43 mouse cellular contexts compared by ENCODE assay signal in genomic region chr7:90210116-90210515, GRCm38 (mm10). TPM values are rescaled to one million over a fixed set of nuclear protein-coding genes. Genes with fewer than 3 reads are reported as not detected.
DNase-seq lines count a peak whose midpoint lies in the region; ATAC-seq lines count a peak whose summit lies in the region.
"Had no signal": no experiment of that assay in that cellular context is flagged by ENCODE, and none has a peak within 500 bp of the region (broad histone marks: within the 10 kb centered on the region; RNA-seq: fewer than 3 reads in every experiment).

No protein-coding gene starts in this region.

- peaks cover 30% of the 10 kb centered on the region for H3K36me3 ChIP-seq in limb, embryonic 12.5 days
- H3K36me3 ChIP-seq in limb, embryonic 10.5 days: peaks cover 41% of the 10 kb centered on the region
- H3K36me3 ChIP-seq in midbrain, embryonic 13.5 days: peaks cover 28% of the 10 kb centered on the region

- H3K9ac ChIP-seq in limb, embryonic 12.5 days (replicated peaks): no peak overlapping the region
- no peak overlapping the region for H3K9ac ChIP-seq in midbrain, embryonic 13.5 days (replicated peaks)
- H3K9ac ChIP-seq: forebrain, embryonic 13.5 days; heart, embryonic 12.5 days; hindbrain, embryonic 15.5 days; lung, embryonic 14.5 days had no signal

- WGBS in limb, embryonic 12.5 days: 72% methylated on average over 2 of the region's 2 CpGs
- 89% methylated on average over 2 of the region's 2 CpGs for WGBS in limb, embryonic 10.5 days
- 96% methylated on average over 2 of the region's 2 CpGs for WGBS in midbrain, embryonic 13.5 days

- H3K27me3 ChIP-seq in limb, embryonic 12.5 days: no peaks in the 10 kb centered on the region
- no peaks in the 10 kb centered on the region for H3K27me3 ChIP-seq in limb, embryonic 10.5 days (ENCODE audit: low read depth, poor library complexity, severe bottlenecking)
- H3K27me3 ChIP-seq in midbrain, embryonic 13.5 days: no peaks in the 10 kb centered on the region
- H3K27me3 ChIP-seq: forebrain, embryonic 13.5 days; heart, embryonic 12.5 days; hindbrain, embryonic 15.5 days; Patski had no signal

- DNase-seq in adrenal gland, adult 2 months: peak; percentile 21
- no peak for DNase-seq in adrenal gland, adult 18-20 months (ENCODE audit: low spot score in 2 of 2)
- DNase-seq in limb, embryonic 10.5 days (ENCODE audit: low spot score): no peak
- DNase-seq in skeletal muscle tissue, adult 2 months (ENCODE audit: low read depth, low spot score): peak; percentile 30
- DNase-seq in heart, adult 8-10 months (ENCODE audit: low spot score): no peak
- DNase-seq: cerebellum, adult 18-20 months; cerebellum, postnatal 14 days; gastrocnemius, postnatal 36 days; heart, adult 18-20 months; kidney, adult 11 months; kidney, postnatal 25 days; lung, embryonic 14.5 days; lung, postnatal 14 days; right cerebral cortex, adult 18-20 months; thymus, adult 18-20 months; thymus, postnatal 25 days had no signal

- ATAC-seq in limb, embryonic 12.5 days (ENCODE audit: insufficient number of reproducible peaks, insufficient read depth, low FRiP score, low TSS enrichment, low read depth): 0 out of 2 replicates have a peak, but pooled peaks have one; percentile 45
- ATAC-seq in erythroid progenitor cell, adult 5-6 weeks (replicated peaks; ENCODE audit: low FRiP score, poor library complexity, severe bottlenecking): 0 out of 2 replicates have a peak, but pooled peaks have one; percentile 5
- no peak for ATAC-seq in midbrain, embryonic 13.5 days
- ATAC-seq: forebrain, embryonic 13.5 days; inflammation-experienced regulatory T-cells, adult 6 months; midbrain, embryonic 16.5 days; Patski had no signal

- H3K27ac ChIP-seq in limb, embryonic 12.5 days: no peak overlapping the region
- no peak overlapping the region for H3K27ac ChIP-seq in limb, embryonic 10.5 days
- H3K27ac ChIP-seq in midbrain, embryonic 13.5 days: no peak overlapping the region
- H3K27ac ChIP-seq: forebrain, embryonic 13.5 days; hindbrain, embryonic 10.5 days; hindbrain, embryonic 15.5 days; left cerebral cortex, adult 2 months; midbrain, embryonic 10.5 days; stomach, postnatal 0 days had no signal

- H3K4me2 ChIP-seq in limb, embryonic 12.5 days: no peak overlapping the region
- no peak overlapping the region for H3K4me2 ChIP-seq in midbrain, embryonic 13.5 days (replicated peaks)
- H3K4me2 ChIP-seq: forebrain, embryonic 13.5 days; heart, embryonic 12.5 days; hindbrain, embryonic 15.5 days; lung, embryonic 14.5 days had no signal

- H3K4me1 ChIP-seq in limb, embryonic 12.5 days (replicated peaks): no peaks in the 10 kb centered on the region
- H3K4me1 ChIP-seq in limb, embryonic 10.5 days: no peaks in the 10 kb centered on the region
- H3K4me1 ChIP-seq in midbrain, embryonic 13.5 days (replicated peaks): 0 out of 2 replicates have a peak, but pooled peaks cover 3% of the 10 kb centered on the region
- H3K4me1 ChIP-seq: forebrain, embryonic 13.5 days; hindbrain, embryonic 10.5 days; hindbrain, embryonic 15.5 days; midbrain, embryonic 10.5 days had no signal

- H3K9me3 ChIP-seq in limb, embryonic 12.5 days: no peaks in the 10 kb centered on the region
- no peaks in the 10 kb centered on the region for H3K9me3 ChIP-seq in limb, embryonic 10.5 days (replicated peaks)
- H3K9me3 ChIP-seq in midbrain, embryonic 13.5 days: no peaks in the 10 kb centered on the region
- H3K9me3 ChIP-seq: forebrain, embryonic 13.5 days; G1E; heart, embryonic 12.5 days; hindbrain, embryonic 10.5 days; hindbrain, embryonic 15.5 days; midbrain, embryonic 10.5 days had no signal

- H3K4me3 ChIP-seq in limb, embryonic 12.5 days (replicated peaks): no peak overlapping the region
- no peak overlapping the region for H3K4me3 ChIP-seq in limb, embryonic 10.5 days
- no peak overlapping the region for H3K4me3 ChIP-seq in midbrain, embryonic 13.5 days (replicated peaks)
- H3K4me3 ChIP-seq: erythroblast, embryonic 14.5 days; forebrain, embryonic 13.5 days; heart, embryonic 12.5 days; hindbrain, embryonic 10.5 days; hindbrain, embryonic 15.5 days; left cerebral cortex, adult 2 months; midbrain, embryonic 10.5 days had no signal

RNA-seq across cellular contexts. Expression of gene Ccdc83, which starts 55.5 kb away (rescaled TPM):
- total RNA-seq in adrenal gland, adult 2 months (2021): not detected
- not detected in 2 replicates for polyA plus RNA-seq in adrenal gland, adult 2 months (2012; rRNA removed)
- total RNA-seq in adrenal gland, adult 18-20 months (2021): not detected
- polyA plus RNA-seq in limb, embryonic 12.5 days (2016; fragmentation: Nextera tagmentation; extraction: Ambion mirVana): not detected in 2 replicates
- polyA plus RNA-seq in limb, embryonic 10.5 days (2016; fragmentation: Nextera tagmentation; extraction: Ambion mirVana): not detected in 2 replicates
- not detected in 2 replicates for total RNA-seq in erythroid progenitor cell, adult 5-6 weeks (2015; ENCODE audit: low replicate concordance)
- not detected in 2 replicates for total RNA-seq in erythroid progenitor cell, adult 5-6 weeks (2017; ENCODE audit: low replicate concordance)
- under 1 TPM in 1 of 4 experiments, not detected in 3; 0.37 TPM for total RNA-seq in heart, adult 8-10 months (2022)
- not detected in 2 replicates for polyA plus RNA-seq in midbrain, embryonic 13.5 days (2015; fragmentation: Nextera tagmentation; extraction: Ambion mirVana)
- total RNA-seq: gastrocnemius, postnatal 36 days; heart, adult 18-20 months; layer of hippocampus, adult 18-20 months; layer of hippocampus, postnatal 10 days; left cerebral cortex, adult 2 months; left cerebral cortex, postnatal 25 days; neutrophil, adult 5-6 weeks had no signal
- polyA plus RNA-seq: brain, embryonic 14.5 days; cortical plate, adult 2 months; embryonic facial prominence, embryonic 14.5 days; erythroblast, embryonic 14.5 days; forebrain, embryonic 13.5 days; G1E; heart, embryonic 12.5 days; heart, postnatal 0 days; hindbrain, embryonic 10.5 days; hindbrain, embryonic 15.5 days; kidney, embryonic 14.5 days; limb, embryonic 14.5 days; lung, embryonic 14.5 days; midbrain, embryonic 10.5 days; midbrain, embryonic 16.5 days; neural tube, embryonic 11.5 days; Patski; spleen, adult 2 months; stomach, postnatal 0 days had no signal

Comparison
In these comparisons a context has a peak if more than half of its experiments do, and no peak if none do; other contexts are left out.
1. DNase-seq: peak in adrenal gland, adult 2 months (single experiment) and skeletal muscle tissue, adult 2 months (single experiment); none in adrenal gland, adult 18-20 months (0 of 2), limb, embryonic 10.5 days (single experiment) and heart, adult 8-10 months (single experiment).